Mouse (Mus musculus) stomach, embryonic 16.5 days (tissue): ENCODE measurements around the gene Zfp592. TPM values are rescaled to one million over a fixed set of nuclear protein-coding genes. Genes with fewer than 3 reads are reported as not detected.

ENCODE experiments used
- ATAC-seq: fragments of 200-750 bp; cut with Nextera tagmentation; 2 replicates; pipeline ENCODE4 v1.8.0; 2017; ENCODE audit warnings: moderate number of reproducible peaks, moderate TSS enrichment; ENCODE audit not compliant: insufficient read depth, low FRiP score
- H3K27ac ChIP-seq: fragments of 300-500 bp; sonication (generic); 2 replicates; pipeline ENCODE4 v1.5.1; 2014; ENCODE audit warnings: low read length
- H3K27me3 ChIP-seq: fragments of 300-500 bp; sonication (generic); 2 replicates; pipeline ENCODE4 v1.6.1; 2014; ENCODE audit warnings: low read length, control low read depth, mixed read lengths; ENCODE audit not compliant: control insufficient read depth, insufficient read depth
- H3K36me3 ChIP-seq: fragments of 300-500 bp; sonication (generic); 2 replicates; pipeline ENCODE4 v1.6.1; 2014; ENCODE audit warnings: low read length; ENCODE audit not compliant: control insufficient read depth, insufficient read depth
- H3K4me1 ChIP-seq: fragments of 300-500 bp; sonication (generic); 2 replicates; pipeline ENCODE4 v1.6.1; 2014; ENCODE audit warnings: low read length, control low read depth, mixed read lengths; ENCODE audit not compliant: control insufficient read depth, insufficient read depth
- H3K4me2 ChIP-seq: fragments of 300-500 bp; sonication (generic); 2 replicates; pipeline ENCODE4 v1.6.1; 2014; ENCODE audit warnings: low read depth, low read length, mixed read lengths
- H3K4me3 ChIP-seq: fragments of 300-500 bp; sonication (generic); replicated peaks from 2 replicates; pipeline ENCODE4 v1.5.1; 2014; ENCODE audit warnings: mild to moderate bottlenecking, low read length
- H3K9ac ChIP-seq: fragments of 300-500 bp; sonication (generic); 2 replicates; pipeline ENCODE4 v1.6.1; 2014; ENCODE audit warnings: low read length
- H3K9me3 ChIP-seq: fragments of 300-500 bp; sonication (generic); replicated peaks from 2 replicates; pipeline ENCODE4 v1.6.1; 2016; ENCODE audit warnings: low read length, control low read depth; ENCODE audit not compliant: control insufficient read depth
- WGBS: fragments of 180-500 bp; shearing (Covaris S2); extraction: QIAGEN DNeasy Blood & Tissue Kit; methylation state at CpG from one replicate; pipeline ENCODE4 v1.1.7; 2014; 5-methylcytosine and 5-hydroxymethylcytosine counted together
- polyA plus RNA-seq: library from polyadenylated mRNA; unstranded; fragments of >200 nt; fragmentation: Nextera tagmentation; extraction: Ambion mirVana; gene quantifications from 2 replicates; pipeline ENCODE4 v1.2.1, GENCODE M21; 2015

Zfp592 gene
- polyA plus RNA-seq, 1 experiment from 2014 or later = 11.5 TPM

GRCm38 (mm10) chr7:81043023-81043620, 49.6 kb downstream of the Zfp592 start:
- no peak overlapping the region for H3K4me2 ChIP-seq
- no peak overlapping the region for H3K4me3 ChIP-seq
- 78% methylated on average over 5 of the region's 5 CpGs for WGBS
- H3K9me3 ChIP-seq = no peaks in the 10 kb centered on the region
- H3K27ac ChIP-seq = no peak overlapping the region
- ATAC-seq = no peak
- no peaks in the 10 kb centered on the region for H3K4me1 ChIP-seq
- no peak overlapping the region for H3K9ac ChIP-seq
- H3K36me3 ChIP-seq = peaks cover 27% of the 10 kb centered on the region; the same call in 1 of the 2 replicates
- no peaks in the 10 kb centered on the region for H3K27me3 ChIP-seq

DNA sequence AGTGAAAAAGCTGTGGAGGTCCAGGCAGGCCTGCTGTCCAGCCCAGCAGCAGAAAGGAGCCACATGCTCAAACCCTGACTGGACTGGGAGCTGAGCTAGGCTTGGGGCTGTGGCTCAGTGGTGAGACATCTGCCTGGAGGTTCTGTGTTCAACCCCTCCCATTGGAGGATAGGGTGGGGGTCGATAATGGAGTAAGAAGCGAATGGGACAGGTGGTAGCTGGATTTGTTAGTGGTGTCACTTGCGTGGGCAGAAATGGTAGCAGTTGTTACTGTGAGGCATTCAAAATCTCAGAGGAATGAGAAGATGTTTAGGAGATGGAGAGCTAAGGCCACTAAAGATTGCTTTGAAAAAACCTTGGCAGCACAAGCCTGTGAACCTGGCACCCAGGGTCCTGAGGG, 54.4 kb downstream of the Zfp592 start:
- H3K36me3 ChIP-seq = no peaks in the 10 kb centered on the region
- H3K4me1 ChIP-seq = no peaks in the 10 kb centered on the region
- no peak overlapping the region for H3K4me2 ChIP-seq
- no peak for ATAC-seq
- no peak overlapping the region for H3K9ac ChIP-seq
- no peaks in the 10 kb centered on the region for H3K9me3 ChIP-seq
- no peak overlapping the region for H3K27ac ChIP-seq
- H3K27me3 ChIP-seq = no peaks in the 10 kb centered on the region
- 90% methylated on average over 3 of the region's 3 CpGs for WGBS
- H3K4me3 ChIP-seq = no peak overlapping the region

DNA sequence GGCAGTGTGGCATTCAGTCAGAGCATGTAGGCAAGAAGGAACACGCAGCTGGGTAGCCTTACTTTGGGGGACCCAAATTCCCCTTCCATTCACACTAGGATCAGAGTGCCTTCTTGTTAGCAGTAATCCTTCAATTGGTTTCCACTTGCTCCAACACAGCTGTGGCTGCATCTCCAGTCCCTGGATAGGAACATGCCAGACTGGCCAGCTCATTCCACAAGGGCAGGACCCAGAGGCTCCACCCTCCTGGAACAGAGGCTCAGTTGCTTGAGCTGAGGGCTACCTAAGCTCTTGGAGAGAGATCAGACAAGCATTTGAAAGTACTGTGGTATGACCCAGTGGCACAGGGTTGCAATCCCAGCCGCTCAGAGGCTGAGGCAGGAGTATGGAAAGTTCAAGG, 55.0 kb downstream of the Zfp592 start:
- no peaks in the 10 kb centered on the region for H3K36me3 ChIP-seq
- H3K9me3 ChIP-seq = no peaks in the 10 kb centered on the region
- no peak overlapping the region for H3K27ac ChIP-seq
- 87% methylated on average over 2 of the region's 2 CpGs for WGBS
- no peaks in the 10 kb centered on the region for H3K4me1 ChIP-seq
- no peak overlapping the region for H3K9ac ChIP-seq
- no peak overlapping the region for H3K4me3 ChIP-seq
- H3K27me3 ChIP-seq = no peaks in the 10 kb centered on the region
- no peak overlapping the region for H3K4me2 ChIP-seq
- ATAC-seq = no peak

DNA sequence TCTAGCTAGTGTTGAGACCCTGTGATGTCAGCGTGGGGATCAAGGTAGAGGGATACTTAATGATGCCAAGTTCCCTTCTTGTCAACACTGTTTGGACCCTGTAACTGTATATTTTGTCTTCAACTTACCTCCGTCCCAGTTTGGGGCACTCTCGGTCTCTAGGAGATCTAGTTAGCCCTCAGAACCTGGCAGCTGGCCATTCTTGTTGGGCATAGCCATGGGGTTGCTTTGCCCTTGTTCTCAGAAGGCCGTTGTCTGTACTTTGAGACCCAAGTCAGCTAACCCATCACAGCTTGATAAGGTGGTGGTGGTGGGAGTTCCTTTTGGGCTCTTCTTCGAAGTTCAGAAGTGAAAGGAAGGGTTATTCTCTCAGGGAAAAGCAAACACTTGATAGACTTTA, 56.5 kb downstream of the Zfp592 start:
- no peaks in the 10 kb centered on the region for H3K9me3 ChIP-seq
- no peaks in the 10 kb centered on the region for H3K27me3 ChIP-seq
- H3K27ac ChIP-seq = no peak overlapping the region
- H3K9ac ChIP-seq = no peak overlapping the region
- H3K4me2 ChIP-seq = no peak overlapping the region
- ATAC-seq = no peak
- H3K36me3 ChIP-seq = no peaks in the 10 kb centered on the region
- H3K4me3 ChIP-seq = no peak overlapping the region
- 80% methylated on average over 5 of the region's 5 CpGs for WGBS
- H3K4me1 ChIP-seq = no peaks in the 10 kb centered on the region

DNA sequence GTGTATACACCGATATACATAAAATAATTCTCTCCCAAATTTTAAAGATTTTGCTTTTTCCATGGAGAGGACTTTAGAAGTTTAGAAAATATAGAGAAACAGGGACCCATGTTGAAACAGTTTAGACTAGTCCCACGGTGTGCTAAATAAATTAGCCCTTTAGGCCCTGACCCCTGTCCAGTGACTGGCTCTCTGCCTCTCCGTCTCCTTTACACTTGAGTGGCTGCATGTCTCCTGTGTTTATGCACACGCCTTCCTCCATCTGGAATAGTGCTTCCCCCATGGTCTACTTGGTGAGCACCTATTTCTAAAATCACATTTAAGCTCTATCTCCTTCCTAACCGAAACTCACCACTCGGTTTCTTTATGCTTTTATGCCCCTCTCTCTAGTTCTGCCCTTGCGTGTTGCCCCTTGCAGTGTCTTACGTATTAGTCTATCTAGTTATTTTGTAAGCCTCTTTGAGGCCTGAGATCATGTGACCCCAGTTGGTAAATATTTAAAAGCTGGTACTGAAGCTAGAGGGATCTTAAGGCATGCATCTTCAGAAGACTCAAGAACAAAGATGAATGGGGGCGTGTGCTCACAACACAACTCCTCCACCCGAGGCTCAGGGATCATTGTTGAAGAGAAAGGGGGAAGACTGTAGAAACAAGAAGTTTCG, 62.4 kb downstream of the Zfp592 start:
- H3K4me3 ChIP-seq = no peak overlapping the region
- ATAC-seq = no peak

GRCm38 (mm10) chr7:81057471-81057870, 64.0 kb downstream of the Zfp592 start, which contains the start of gene Alpk3:
TSS of gene Alpk3 (plus strand) at chr7:81057600.
- H3K36me3 ChIP-seq = no peaks in the 10 kb centered on the region
- ATAC-seq = peak; percentile 69
- H3K4me1 ChIP-seq = peaks cover 17% of the 10 kb centered on the region; the same call in 1 of the 2 replicates
- no peak within 1 kb of the TSS for H3K4me3 ChIP-seq
- no peak within 1 kb of the TSS for H3K27ac ChIP-seq
- H3K9ac ChIP-seq = peak within 1 kb of the TSS; percentile 47
- no peaks in the 10 kb centered on the region for H3K27me3 ChIP-seq
- peak within 1 kb of the TSS; percentile 23; the same call in 1 of the 2 replicates for H3K4me2 ChIP-seq
- WGBS = 21% methylated on average over 27 of the region's 27 CpGs
- H3K9me3 ChIP-seq = no peaks in the 10 kb centered on the region

More for the DNA sequence above, 62.4 kb downstream of the Zfp592 start:
- Histone ChIP-seq H3K4me2 (no peak overlapping the region), H3K27me3 (no peaks in the 10 kb centered on the region), H3K27ac (no peak overlapping the region), H3K9ac (no peak overlapping the region), H3K4me1 (peaks cover 17% of the 10 kb centered on the region; the same call in 1 of the 2 replicates), H3K9me3 (no peaks in the 10 kb centered on the region), H3K36me3 (no peaks in the 10 kb centered on the region)
- 61% methylated on average over 11 of the region's 11 CpGs for WGBS

DNA sequence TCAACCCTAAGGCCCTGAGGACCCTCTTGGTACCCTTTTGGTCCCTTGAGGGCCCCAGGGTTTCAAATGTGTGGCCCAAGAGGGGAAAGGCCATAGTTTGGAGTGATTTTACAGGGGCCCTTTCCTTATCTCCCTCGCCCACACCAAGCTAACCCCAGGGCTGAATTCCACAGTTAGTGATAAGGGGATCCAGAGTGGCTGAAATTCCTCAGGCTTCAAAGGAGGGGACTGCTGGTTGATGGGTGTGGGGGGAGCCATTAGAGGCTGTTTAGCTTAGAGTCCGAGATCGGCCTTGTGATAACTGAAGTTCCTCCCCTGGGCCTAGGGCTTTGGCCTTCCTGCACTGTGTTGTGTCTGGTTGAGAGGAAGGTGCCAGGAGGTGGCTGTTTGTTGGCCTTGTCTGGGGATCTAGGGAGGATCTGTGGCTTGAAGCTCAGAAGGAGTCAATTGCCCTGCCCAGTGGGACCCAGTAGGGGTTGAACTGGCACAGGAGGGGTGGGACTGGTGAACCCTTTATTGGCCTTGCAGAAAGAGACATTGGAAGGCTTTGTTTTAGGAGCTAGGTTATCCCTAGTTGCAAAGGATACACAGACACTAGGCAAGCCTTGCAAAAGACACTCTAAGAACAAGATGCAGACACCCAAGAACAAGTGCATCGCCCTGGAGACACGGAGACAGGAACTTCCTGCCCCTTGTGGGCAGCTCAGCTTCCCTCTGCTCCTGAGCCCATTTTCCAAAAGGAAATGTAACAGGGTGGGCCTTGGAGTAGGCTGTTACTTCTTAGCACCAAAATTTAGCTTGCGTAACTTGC, 64.6 kb downstream of the Zfp592 start:
- no peak overlapping the region for H3K4me3 ChIP-seq
- peak; percentile 44; the same call in 1 of the 2 replicates for ATAC-seq
- no peaks in the 10 kb centered on the region for H3K36me3 ChIP-seq
- peaks cover 17% of the 10 kb centered on the region; the same call in 1 of the 2 replicates for H3K4me1 ChIP-seq
- WGBS = 52% methylated on average over 6 of the region's 6 CpGs
- no peak overlapping the region for H3K9ac ChIP-seq
- no peaks in the 10 kb centered on the region for H3K9me3 ChIP-seq
- no peaks in the 10 kb centered on the region for H3K27me3 ChIP-seq
- no peak overlapping the region for H3K27ac ChIP-seq
- H3K4me2 ChIP-seq = peak overlapping the region; percentile 23; the same call in 1 of the 2 replicates

GRCm38 (mm10) chr7:81058712-81059154, 65.3 kb downstream of the Zfp592 start:
- H3K4me3 ChIP-seq = no peak overlapping the region
- no peaks in the 10 kb centered on the region for H3K27me3 ChIP-seq
- H3K4me2 ChIP-seq = no peak overlapping the region
- H3K36me3 ChIP-seq = no peaks in the 10 kb centered on the region
- no peak overlapping the region for H3K27ac ChIP-seq
- no peak overlapping the region for H3K9ac ChIP-seq
- WGBS = 26% methylated on average over 9 of the region's 9 CpGs
- peaks cover 17% of the 10 kb centered on the region; the same call in 1 of the 2 replicates for H3K4me1 ChIP-seq
- no peak for ATAC-seq
- H3K9me3 ChIP-seq = no peaks in the 10 kb centered on the region

GRCm38 (mm10) chr7:81059388-81059787, 65.9 kb downstream of the Zfp592 start:
- H3K36me3 ChIP-seq = no peaks in the 10 kb centered on the region
- H3K9me3 ChIP-seq = no peaks in the 10 kb centered on the region
- no peak overlapping the region for H3K9ac ChIP-seq
- H3K4me1 ChIP-seq = peaks cover 17% of the 10 kb centered on the region; the same call in 1 of the 2 replicates
- H3K4me3 ChIP-seq = no peak overlapping the region
- H3K4me2 ChIP-seq = no peak overlapping the region
- no peak for ATAC-seq
- no peak overlapping the region for H3K27ac ChIP-seq
- WGBS = 57% methylated on average over 5 of the region's 5 CpGs
- no peaks in the 10 kb centered on the region for H3K27me3 ChIP-seq
